27 mouse cellular contexts compared by ENCODE assay signal in genomic region chr2:107324090-107324489, GRCm38 (mm10). TPM values are rescaled to one million over a fixed set of nuclear protein-coding genes. Genes with fewer than 3 reads are reported as not detected.
DNase-seq lines count a peak whose midpoint lies in the region; ATAC-seq lines count a peak whose summit lies in the region.
"Had no signal": no experiment of that assay in that cellular context is flagged by ENCODE, and none has a peak within 500 bp of the region (broad histone marks: within the 10 kb centered on the region; RNA-seq: fewer than 3 reads in every experiment).

No protein-coding gene starts in this region.

- 0 out of 2 replicates have a peak, but pooled peaks have one; percentile 17 for ATAC-seq in frontal cortex, adult (ENCODE audit: low TSS enrichment)
- ATAC-seq: CD4-positive, CD25-positive, alpha-beta regulatory T cell, adult 4 months; forebrain, embryonic 14.5 days; forebrain, postnatal 0 days; Patski had no signal

- no peak for DNase-seq in frontal cortex, postnatal 25 days (ENCODE audit: low spot score in 2 of 2)
- peak; percentile 11 for DNase-seq in layer of hippocampus, adult 9-11 months
- no peak for DNase-seq in layer of hippocampus, adult 18-20 months (ENCODE audit: low spot score in 2 of 2)
- peak; percentile 54 for DNase-seq in Muller cell, postnatal 12 days (ENCODE audit: inconsistent ontology term)
- DNase-seq in kidney, adult 18-20 months = no peak
- DNase-seq in kidney, postnatal 10 days = no peak
- DNase-seq: adrenal gland, postnatal 10 days; adrenal gland, postnatal 36 days; B cell, adult 2 months; cerebellum, adult 11 months; cerebellum, adult 2 months; cerebellum, adult 9-11 months; cerebellum, postnatal 25 days; forebrain, postnatal 0 days; gastrocnemius, postnatal 10 days; gastrocnemius, postnatal 36 days; heart, adult 2 months; heart, postnatal 14 days; heart, postnatal 4 days had no signal

RNA-seq across cellular contexts. Expression of gene Kcna4, which starts 33.7 kb away (rescaled TPM):
- total RNA-seq in layer of hippocampus, adult 18-20 months (2021) = 10 to 100 TPM; 40.5 to 42.7 TPM
- total RNA-seq: common myeloid progenitor, adult 5-6 weeks; gastrocnemius, adult 18-20 months; gastrocnemius, postnatal 36 days; granulocyte monocyte progenitor cell, adult 5-6 weeks; MEL had no signal

Comparison
In these comparisons a context has a peak if more than half of its experiments do, and no peak if none do; other contexts are left out.
1. DNase-seq: peak in layer of hippocampus, adult 9-11 months (single experiment) and Muller cell, postnatal 12 days (single experiment); none in frontal cortex, postnatal 25 days (0 of 2), layer of hippocampus, adult 18-20 months (0 of 2), kidney, adult 18-20 months (single experiment) and kidney, postnatal 10 days (single experiment).